Mouse (Mus musculus) 3134 (cell line): Measurements from ENCODE around the gene Arpc4.
"Not testable (repeated sequence)": the region's sequence is repeated elsewhere in the genome, so short reads cannot be mapped to it uniquely, and the experiment has no call there.

Experiments used
- DNase-seq: peaks from one replicate; pipeline ENCODE4 v3.0.0-alpha.2; 2011; ENCODE audit warnings: low spot score; ENCODE audit not compliant: insufficient read length; ENCODE audit errors: extremely low read depth

Gene Arpc4

GRCm38 (mm10) chr6:113377496-113378385 is at the start of gene Arpc4, which contains the start of gene Tada3:
TSS of gene Arpc4 (plus strand) at chr6:113378115.
TSS of gene Tada3 (minus strand) at chr6:113377883.
- peak; percentile 98 for DNase-seq

GRCm38 (mm10) chr6:113329396-113329795 is 48.5 kb upstream of the Arpc4 start:
- no peak for DNase-seq

- DNase-seq = no peak
Measured at GRCm38 (mm10) chr6:113330547-113330946, 47.4 kb upstream of the Arpc4 start.

GRCm38 (mm10) chr6:113331721-113332120 is 46.2 kb upstream of the Arpc4 start:
- DNase-seq = no peak

- DNase-seq = not testable (repeated sequence)
Measured at GRCm38 (mm10) chr6:113332734-113333133, 45.2 kb upstream of the Arpc4 start.

- DNase-seq = no peak
Measured at GRCm38 (mm10) chr6:113333137-113333950, 44.6 kb upstream of the Arpc4 start.

- no peak for DNase-seq
Measured at GRCm38 (mm10) chr6:113334216-113334615, 43.7 kb upstream of the Arpc4 start.

GRCm38 (mm10) chr6:113336852-113337620 is 40.9 kb upstream of the Arpc4 start:
- no peak for DNase-seq

- DNase-seq = no peak
Measured at GRCm38 (mm10) chr6:113341574-113341973, 36.3 kb upstream of the Arpc4 start.

GRCm38 (mm10) chr6:113342297-113342696 is 35.6 kb upstream of the Arpc4 start:
- DNase-seq = no peak

- DNase-seq = peak; percentile 93
Measured at GRCm38 (mm10) chr6:113343177-113344092, 34.5 kb upstream of the Arpc4 start, which contains the start of gene Camk1. TSS of gene Camk1 (minus strand) at chr6:113343984.

GRCm38 (mm10) chr6:113344321-113344720 is 33.6 kb upstream of the Arpc4 start:
- DNase-seq = peak; percentile 74

- no peak for DNase-seq
Measured at GRCm38 (mm10) chr6:113346897-113347296, 31.0 kb upstream of the Arpc4 start.

GRCm38 (mm10) chr6:113350538-113350937 is 27.4 kb upstream of the Arpc4 start:
- no peak for DNase-seq

- no peak for DNase-seq
Measured at GRCm38 (mm10) chr6:113351161-113351560, 26.8 kb upstream of the Arpc4 start.

- DNase-seq = no peak
Measured at GRCm38 (mm10) chr6:113351653-113352052, 26.3 kb upstream of the Arpc4 start.

GRCm38 (mm10) chr6:113352820-113353219 is 25.1 kb upstream of the Arpc4 start:
- no peak for DNase-seq

GRCm38 (mm10) chr6:113353696-113354095 is 24.2 kb upstream of the Arpc4 start:
- no peak for DNase-seq

GRCm38 (mm10) chr6:113361476-113361875 is 16.4 kb upstream of the Arpc4 start:
- no peak for DNase-seq

- peak; percentile 69 for DNase-seq
Measured at GRCm38 (mm10) chr6:113362241-113362640, 15.7 kb upstream of the Arpc4 start.
